Mouse (Mus musculus): ENCODE results near the gene Prpf40a. TPM values are rescaled to one million over a fixed set of nuclear protein-coding genes. Genes with fewer than 3 reads are reported as not detected.

Prpf40a gene
- total and polyA plus RNA-seq, 3 experiments = 81.5 to 154 (median 91.6) TPM

DNA sequence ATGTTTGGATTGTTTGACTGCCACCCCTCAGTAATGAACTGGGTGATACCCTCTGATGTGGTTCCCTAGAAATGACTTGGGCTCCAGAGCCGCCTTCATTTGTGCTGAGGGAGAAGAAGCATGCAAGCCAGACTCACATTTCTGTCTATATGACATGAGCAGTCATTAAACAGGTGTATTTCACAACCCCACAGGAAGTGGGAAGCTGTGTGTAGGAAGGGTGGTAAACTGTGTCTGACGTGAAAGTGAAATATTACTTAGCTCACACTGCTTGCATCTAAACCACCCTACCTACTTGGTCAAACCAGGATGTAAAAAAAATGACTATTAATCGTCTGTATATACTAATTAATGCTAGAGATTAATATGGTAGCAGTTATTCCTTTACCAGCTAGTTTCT, 102.3 kb downstream of the Prpf40a start:
- Histone ChIP-seq H3K27me3 (replicated peaks) (no peaks in the 10 kb centered on the region), H3K9ac (ENCODE audit: insufficient read depth, low read depth) (no peak overlapping the region), H3K4me1 (ENCODE audit: control insufficient read depth in 1 of 2, insufficient read depth in 2 of 2) (no peaks in the 10 kb centered on the region), H3K9me3 (replicated peaks; ENCODE audit: low read length) (no peaks in the 10 kb centered on the region), H3K36me3 (replicated peaks in 1 of 2; ENCODE audit: control insufficient read depth in 1 of 2, insufficient read depth in 1 of 2, low read length in 1 of 2) (no peaks in the 10 kb centered on the region), H3K4me3 (replicated peaks in 1 of 3; ENCODE audit: low read depth in 2 of 3, low read length in 2 of 3, poor library complexity in 1 of 3) (no peak overlapping the region), H3K27ac (ENCODE audit: insufficient read depth, low read depth) (no peak overlapping the region), H3K79me2 (replicated peaks; ENCODE audit: control insufficient read depth, extremely low read depth, insufficient read depth, poor library complexity, severe bottlenecking) (no peaks in the 10 kb centered on the region), H3K4me2 (ENCODE audit: insufficient read depth, low read depth, poor library complexity, severe bottlenecking) (no peak overlapping the region)
- no peak for TF ChIP-seq ELF1 (IDR thresholded peaks at IDR 0.05; ENCODE audit: low read depth, low read length)
- no peak for TF ChIP-seq JUN (IDR thresholded peaks at IDR 0.05; ENCODE audit: insufficient read depth, low read depth, low read length)
- TF ChIP-seq USF1 (IDR thresholded peaks at IDR 0.05; ENCODE audit: low read depth, low read length) = no peak
- TF ChIP-seq KAT2A (IDR thresholded peaks at IDR 0.05; ENCODE audit: insufficient replicate concordance, low read length) = no peak
- no peak for TF ChIP-seq MAX (IDR thresholded peaks at IDR 0.05; ENCODE audit: low read length)
- dilution Hi-C loops (cut with MboI; ENCODE audit: extremely low pct_ligation_motif_present, extremely low pct_unique_long_range_greater_than_20kb, low sequenced_read_pairs) (no loop called here), in situ Hi-C loops (cut with MboI; ENCODE audit: low pct_ligation_motif_present, low pct_unique_long_range_greater_than_20kb, low sequenced_read_pairs) (loop anchor here (5.0 to 25.0 kb wide), 2 partner anchors 326 to 451 kb away; no protein-coding TSS in a partner anchor)
- no peak for DNase-seq (ENCODE audit: extremely low read depth)

DNA sequence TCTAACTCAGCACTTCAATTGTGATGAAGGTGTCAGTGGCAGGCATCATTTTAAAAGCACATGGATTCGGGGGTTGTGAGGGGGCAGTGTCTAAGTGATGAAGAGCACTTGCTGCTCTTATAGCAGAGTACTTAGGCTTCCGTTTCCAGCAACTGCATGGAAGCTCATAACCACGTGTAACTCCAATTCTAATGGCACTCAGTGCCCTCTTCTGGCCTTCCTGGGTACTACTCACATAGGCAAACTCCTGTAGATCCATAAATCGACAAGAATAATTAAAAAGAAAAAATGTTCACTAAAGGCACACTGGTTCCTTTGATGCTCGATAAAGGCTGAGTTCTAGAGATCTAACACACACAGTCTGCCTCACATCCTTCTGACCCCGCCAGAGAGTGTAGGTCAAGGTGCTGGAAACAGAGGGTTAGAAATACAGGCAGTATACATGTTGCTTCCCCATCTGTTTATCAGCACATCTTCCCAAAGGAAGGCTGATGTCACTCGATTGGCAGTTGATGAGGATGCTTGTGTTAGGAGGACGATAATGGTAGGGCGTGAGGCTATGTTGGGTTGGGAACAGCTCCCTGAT, 105.4 kb downstream of the Prpf40a start:
- H3K27ac ChIP-seq (ENCODE audit: insufficient read depth, low read depth) = no peak overlapping the region
- H3K36me3 ChIP-seq (replicated peaks in 1 of 2; ENCODE audit: control insufficient read depth in 1 of 2, insufficient read depth in 1 of 2, low read length in 1 of 2) = no peaks in the 10 kb centered on the region
- no peak for TF ChIP-seq JUN (IDR thresholded peaks at IDR 0.05; ENCODE audit: insufficient read depth, low read depth, low read length)
- no peak for TF ChIP-seq ETS1 (conservative IDR thresholded peaks at IDR 0.05; ENCODE audit: low read depth, low read length)
- TF ChIP-seq NRF1 (IDR thresholded peaks at IDR 0.05; ENCODE audit: low read depth, low read length) = no peak
- TF ChIP-seq CHD2 (IDR thresholded peaks at IDR 0.05; ENCODE audit: low read length) = no peak
- TF ChIP-seq MAFK (IDR thresholded peaks at IDR 0.05; ENCODE audit: insufficient replicate concordance, low read length) = no peak
- TF ChIP-seq RAD21 (IDR thresholded peaks at IDR 0.05; ENCODE audit: low read depth, low read length) = peak; percentile 73
- TF ChIP-seq KAT2A (IDR thresholded peaks at IDR 0.05; ENCODE audit: insufficient replicate concordance, low read length) = no peak
- no peak for TF ChIP-seq ZMIZ1 (IDR thresholded peaks at IDR 0.05; ENCODE audit: low read depth, low read length)
- no peak for TF ChIP-seq ELF1 (IDR thresholded peaks at IDR 0.05; ENCODE audit: low read depth, low read length)
- no peak for TF ChIP-seq ZNF384 (IDR thresholded peaks at IDR 0.05; ENCODE audit: low read depth, low read length)
- TF ChIP-seq TCF12 (IDR thresholded peaks at IDR 0.05; ENCODE audit: low read depth, low read length) = no peak
- TF ChIP-seq CTCF (conservative IDR thresholded peaks at IDR 0.05 in 1 of 2, IDR thresholded peaks at IDR 0.05 in 1 of 2; ENCODE audit: low read depth in 2 of 2, low read length in 2 of 2) = peak; percentile 64 to 77
- TF ChIP-seq GABPA (IDR thresholded peaks at IDR 0.05; ENCODE audit: insufficient replicate concordance, low read depth, low read length) = no peak
- TF ChIP-seq PAX5 (IDR thresholded peaks at IDR 0.05; ENCODE audit: low read length) = no peak
- TF ChIP-seq MEF2A (IDR thresholded peaks at IDR 0.05; ENCODE audit: borderline replicate concordance, low read depth, low read length) = no peak
- no peak for TF ChIP-seq BHLHE40 (IDR thresholded peaks at IDR 0.05; ENCODE audit: low read depth, low read length)
- peak; percentile 73 for TF ChIP-seq SMC3 (IDR thresholded peaks at IDR 0.05; ENCODE audit: low read depth, low read length)
- TF ChIP-seq TBP (conservative IDR thresholded peaks at IDR 0.05; ENCODE audit: low read depth, low read length) = no peak
- TF ChIP-seq USF2 (conservative IDR thresholded peaks at IDR 0.05; ENCODE audit: low read depth, low read length) = no peak
- TF ChIP-seq MAX (IDR thresholded peaks at IDR 0.05; ENCODE audit: low read length) = peak; percentile 97
- peak; percentile 100 for TF ChIP-seq MYC (IDR thresholded peaks at IDR 0.05; ENCODE audit: low read depth, low read length)
- TF ChIP-seq ZC3H11A (IDR thresholded peaks at IDR 0.05; ENCODE audit: low read depth, low read length) = peak; percentile 16; the same call in 1 of the 2 replicates
- TF ChIP-seq HCFC1 (IDR thresholded peaks at IDR 0.05; ENCODE audit: low read depth, low read length) = no peak
- no peak for TF ChIP-seq RCOR1 (conservative IDR thresholded peaks at IDR 0.05; ENCODE audit: low read depth, low read length)
- TF ChIP-seq JUND (conservative IDR thresholded peaks at IDR 0.05; ENCODE audit: low read depth, low read length) = no peak
- TF ChIP-seq MXI1 (IDR thresholded peaks at IDR 0.05; ENCODE audit: low read depth, low read length) = peak; percentile 60; the same call in 1 of the 2 replicates
- TF ChIP-seq EP300 (IDR thresholded peaks at IDR 0.05; ENCODE audit: low read length) = no peak
- TF ChIP-seq USF1 (IDR thresholded peaks at IDR 0.05; ENCODE audit: low read depth, low read length) = no peak
- peak; percentile 68 for DNase-seq (ENCODE audit: extremely low read depth)
- H3K4me3 ChIP-seq (replicated peaks in 1 of 3; ENCODE audit: low read depth in 2 of 3, low read length in 2 of 3, poor library complexity in 1 of 3) = no peak overlapping the region
- no peak overlapping the region for H3K4me2 ChIP-seq (ENCODE audit: insufficient read depth, low read depth, poor library complexity, severe bottlenecking)
- dilution Hi-C loops (cut with MboI; ENCODE audit: extremely low pct_ligation_motif_present, extremely low pct_unique_long_range_greater_than_20kb, low sequenced_read_pairs) = no loop called here
- H3K79me2 ChIP-seq (replicated peaks; ENCODE audit: control insufficient read depth, extremely low read depth, insufficient read depth, poor library complexity, severe bottlenecking) = no peaks in the 10 kb centered on the region
- H3K27me3 ChIP-seq (replicated peaks) = no peaks in the 10 kb centered on the region
- no peaks in the 10 kb centered on the region for H3K4me1 ChIP-seq (ENCODE audit: control insufficient read depth in 1 of 2, insufficient read depth in 2 of 2)
- H3K9me3 ChIP-seq (replicated peaks; ENCODE audit: low read length) = no peaks in the 10 kb centered on the region
- in situ Hi-C loops (cut with MboI; ENCODE audit: low pct_ligation_motif_present, low pct_unique_long_range_greater_than_20kb, low sequenced_read_pairs) = loop anchor here (5.0 to 25.0 kb wide), 2 partner anchors 323 to 448 kb away; no protein-coding TSS in a partner anchor
- no peak overlapping the region for H3K9ac ChIP-seq (ENCODE audit: insufficient read depth, low read depth)
